Mouse (Mus musculus) liver, postnatal 0 days (tissue): ENCODE results near the gene Ubac2.

Experiments used
- CTCF ChIP-seq: sonication (generic); IDR thresholded peaks from 2 replicates; pipeline ENCODE4 v1.5.1; 2016; ENCODE audit warnings: antibody characterized with exemption, low read depth
- EP300 ChIP-seq: IDR thresholded peaks from 2 replicates; pipeline ENCODE4 v1.6.1; 2016; ENCODE audit warnings: antibody characterized with exemption, low read depth, mild to moderate bottlenecking

DNA sequence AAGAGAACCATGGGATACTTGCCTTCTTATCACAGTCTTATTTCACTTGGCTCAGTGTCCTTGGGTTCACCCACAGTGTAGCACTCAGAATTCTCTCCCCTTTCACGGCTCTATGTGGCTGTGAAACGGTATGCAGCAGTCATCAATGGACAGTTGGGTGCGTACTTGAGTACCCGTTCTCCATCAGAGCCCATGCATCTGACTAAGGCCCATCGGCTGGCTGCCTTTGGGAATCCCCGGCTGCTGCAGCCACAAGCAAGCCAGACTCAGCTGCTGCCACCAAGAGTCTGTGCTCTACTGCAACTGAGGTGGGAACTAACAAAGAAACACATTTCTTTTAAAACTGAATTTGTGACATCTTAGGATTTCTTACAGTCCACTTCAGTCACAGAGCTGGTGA is 23.1 kb downstream of the Ubac2 start:
- no peak for TF ChIP-seq CTCF
- TF ChIP-seq EP300 = no peak
